Comparison of ENCODE assay signal across 9 mouse cellular contexts in the genomic region with DNA sequence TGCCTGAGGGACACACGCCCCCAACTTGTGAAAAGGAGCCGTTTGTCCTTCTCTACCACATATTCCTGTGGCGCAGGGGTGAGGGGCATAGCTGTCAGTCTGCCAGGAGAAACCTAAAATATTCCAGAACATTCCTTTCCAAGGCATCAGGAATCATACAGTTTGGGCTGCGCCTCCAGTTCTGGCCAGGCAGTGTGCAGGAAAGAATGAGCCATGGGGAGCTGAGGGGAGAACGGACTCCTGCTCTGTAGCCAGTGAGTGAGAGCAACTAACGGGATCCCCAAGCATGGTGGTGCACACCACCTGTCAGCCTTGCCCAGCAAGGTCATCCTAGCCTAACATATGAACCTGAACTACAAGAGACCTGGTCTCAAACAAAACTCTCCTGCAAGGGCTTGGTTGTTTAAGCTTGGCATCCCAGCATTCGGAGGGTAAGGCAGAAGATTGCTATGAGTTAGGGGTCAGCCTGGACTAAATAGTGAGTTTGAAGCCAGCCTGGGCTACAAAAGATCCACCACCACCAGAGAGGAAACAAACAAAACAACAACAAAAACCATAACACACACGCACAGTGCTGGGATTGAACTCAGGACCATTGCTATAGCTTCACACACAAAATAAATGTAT. TPM values are rescaled to one million over a fixed set of nuclear protein-coding genes. Genes with fewer than 3 reads are reported as not detected.
A peak's percentile ranks its signal among the peaks of the same experiment; 100 is the strongest.
DNase-seq lines count a peak whose midpoint lies in the region; ATAC-seq and TF ChIP-seq lines count a peak whose summit lies in the region.
"Had no signal": no experiment of that assay in that cellular context is flagged by ENCODE, and none has a peak within 500 bp of the region (broad histone marks: within the 10 kb centered on the region; RNA-seq: fewer than 3 reads in every experiment).

No protein-coding gene starts in this region.

- no peaks in the 10 kb centered on the region for H3K27me3 ChIP-seq in kidney, adult 2 months (replicated peaks; ENCODE audit: control insufficient read depth, insufficient read depth, low read length)
- H3K27me3 ChIP-seq in forebrain, embryonic 11.5 days (ENCODE audit: control insufficient read depth, insufficient read depth, low read length), result no peaks in the 10 kb centered on the region
- no peaks in the 10 kb centered on the region for H3K27me3 ChIP-seq in neural tube, embryonic 15.5 days (replicated peaks)
- H3K27me3 ChIP-seq: embryonic facial prominence, embryonic 12.5 days had no signal

- WGBS in kidney, adult 2 months, result 48% methylated on average over 8 of the region's 8 CpGs
- WGBS in forebrain, embryonic 11.5 days, result 75% methylated on average over 8 of the region's 8 CpGs
- WGBS in neural tube, embryonic 15.5 days, result 71% methylated on average over 8 of the region's 8 CpGs

- H3K4me1 ChIP-seq in kidney, adult 2 months (ENCODE audit: control insufficient read depth, insufficient read depth, low read length), result 0 out of 2 replicates have a peak, but pooled peaks cover 4% of the 10 kb centered on the region
- H3K4me1 ChIP-seq in brown adipose tissue, adult 24 weeks (ENCODE audit: control insufficient read depth, insufficient read depth, insufficient read length, low read length), result peaks cover 21% of the 10 kb centered on the region
- no peaks in the 10 kb centered on the region for H3K4me1 ChIP-seq in forebrain, embryonic 11.5 days (replicated peaks; ENCODE audit: control insufficient read depth, insufficient read depth, low read length)
- no peaks in the 10 kb centered on the region for H3K4me1 ChIP-seq in neural tube, embryonic 15.5 days
- H3K4me1 ChIP-seq: embryonic facial prominence, embryonic 12.5 days had no signal

- TF ChIP-seq CTCF in kidney, adult 2 months (conservative IDR thresholded peaks at IDR 0.05; ENCODE audit: insufficient read depth, insufficient read length, low read depth, low read length), result no peak

- no peak overlapping the region for H3K4me2 ChIP-seq in forebrain, embryonic 11.5 days (ENCODE audit: low read depth, low read length, severe bottlenecking)
- no peak overlapping the region for H3K4me2 ChIP-seq in neural tube, embryonic 15.5 days
- H3K4me2 ChIP-seq: embryonic facial prominence, embryonic 12.5 days had no signal

- TF ChIP-seq POLR2A in kidney, adult 2 months (IDR thresholded peaks at IDR 0.05; ENCODE audit: low read depth, low read length), result no peak

- ATAC-seq in forebrain, embryonic 11.5 days (replicated peaks; ENCODE audit: low FRiP score), result no peak
- ATAC-seq in neural tube, embryonic 15.5 days (ENCODE audit: low FRiP score), result no peak

- H3K9ac ChIP-seq in forebrain, embryonic 11.5 days (ENCODE audit: low read length), result no peak overlapping the region
- no peak overlapping the region for H3K9ac ChIP-seq in neural tube, embryonic 15.5 days (replicated peaks)
- H3K9ac ChIP-seq: embryonic facial prominence, embryonic 12.5 days had no signal

- no peak for DNase-seq in kidney, adult 2 months
- DNase-seq in kidney, adult 8-10 months, result no peak
- DNase-seq in 3T3-L1 (ENCODE audit: low read depth, low spot score), result peak; percentile 86
- DNase-seq in heart, postnatal 36 days, result peak; percentile 50 to 55
- no peak for DNase-seq in forebrain, embryonic 11.5 days (ENCODE audit: low spot score)
- DNase-seq in cerebellum, postnatal 4 days (ENCODE audit: low spot score in 2 of 2), result no peak

- H3K27ac ChIP-seq in kidney, adult 2 months (ENCODE audit: insufficient read depth, low read depth, low read length), result peak overlapping the region; percentile 91
- peak overlapping the region; percentile 93 for H3K27ac ChIP-seq in brown adipose tissue, adult 24 weeks (replicated peaks; ENCODE audit: low read depth, low read length)
- H3K27ac ChIP-seq in forebrain, embryonic 11.5 days (ENCODE audit: low read depth, low read length), result no peak overlapping the region
- H3K27ac ChIP-seq in neural tube, embryonic 15.5 days (replicated peaks), result no peak overlapping the region
- H3K27ac ChIP-seq: embryonic facial prominence, embryonic 12.5 days had no signal

- no peak overlapping the region for H3K4me3 ChIP-seq in kidney, adult 2 months (ENCODE audit: insufficient read depth, low read depth, low read length)
- H3K4me3 ChIP-seq in brown adipose tissue, adult 24 weeks (ENCODE audit: insufficient read depth, low read depth, low read length), result no peak overlapping the region
- H3K4me3 ChIP-seq in forebrain, embryonic 11.5 days (ENCODE audit: low read depth, low read length), result no peak overlapping the region
- H3K4me3 ChIP-seq in neural tube, embryonic 15.5 days (replicated peaks), result no peak overlapping the region
- H3K4me3 ChIP-seq: embryonic facial prominence, embryonic 12.5 days had no signal

- H3K36me3 ChIP-seq in kidney, adult 2 months (ENCODE audit: control insufficient read depth, insufficient read depth, low read length), result no peaks in the 10 kb centered on the region
- no peaks in the 10 kb centered on the region for H3K36me3 ChIP-seq in forebrain, embryonic 11.5 days (ENCODE audit: control insufficient read depth, insufficient read depth, low read length)
- H3K36me3 ChIP-seq in neural tube, embryonic 15.5 days, result no peaks in the 10 kb centered on the region
- H3K36me3 ChIP-seq: embryonic facial prominence, embryonic 12.5 days had no signal

- intact Hi-C loops in heart, postnatal 36 days (cut with DNase I), result loop anchor here (2.0 kb wide), 1 partner anchor 16 kb away; a partner anchor contains a TSS

- H3K9me3 ChIP-seq in forebrain, embryonic 11.5 days (ENCODE audit: control insufficient read depth, low read length), result no peaks in the 10 kb centered on the region
- H3K9me3 ChIP-seq in neural tube, embryonic 15.5 days (replicated peaks), result no peaks in the 10 kb centered on the region
- H3K9me3 ChIP-seq: embryonic facial prominence, embryonic 12.5 days had no signal

RNA-seq across cellular contexts. Expression of a gene that starts 2.0 kb away (rescaled TPM):
- 1.8 and 2.8 TPM in 2 replicates for polyA plus RNA-seq in kidney, adult 2 months (2012; rRNA removed)
- polyA plus RNA-seq in brown adipose tissue, adult 24 weeks (2012; ENCODE audit: insufficient read depth, insufficient read length, missing spikeins), result not detected in 2 replicates
- total RNA-seq in heart, postnatal 36 days (2021), result 10 to 100 TPM in 1 of 2 experiments, 1 to 10 TPM in 1; 6.9 to 10.2 TPM
- polyA plus RNA-seq in forebrain, embryonic 11.5 days (2014; fragmentation: Nextera tagmentation; extraction: Ambion mirVana), result 45.4 and 48.2 TPM in 2 replicates
- 10.9 and 13.0 TPM in 2 replicates for polyA plus RNA-seq in neural tube, embryonic 15.5 days (2015; fragmentation: Nextera tagmentation; extraction: Ambion mirVana)

RNA-seq across cellular contexts. Expression of a gene that starts 15.7 kb away (rescaled TPM):
- polyA plus RNA-seq in kidney, adult 2 months (2012; rRNA removed), result 20.9 and 22.2 TPM in 2 replicates
- 30.6 and 88.0 TPM in 2 replicates for polyA plus RNA-seq in brown adipose tissue, adult 24 weeks (2012; ENCODE audit: insufficient read depth, insufficient read length, missing spikeins)
- 10 to 100 TPM; 42.2 to 97.6 TPM for total RNA-seq in heart, postnatal 36 days (2021)
- 4.7 and 5.4 TPM in 2 replicates for polyA plus RNA-seq in forebrain, embryonic 11.5 days (2014; fragmentation: Nextera tagmentation; extraction: Ambion mirVana)
- 6.7 and 7.9 TPM in 2 replicates for polyA plus RNA-seq in neural tube, embryonic 15.5 days (2015; fragmentation: Nextera tagmentation; extraction: Ambion mirVana)

Comparison
In these comparisons a context has a peak if more than half of its experiments do, and no peak if none do; other contexts are left out.
1. DNase-seq: peak in 3T3-L1 (single experiment) and heart, postnatal 36 days (2 of 2); none in kidney, adult 2 months (single experiment), kidney, adult 8-10 months (0 of 2), forebrain, embryonic 11.5 days (single experiment) and cerebellum, postnatal 4 days (0 of 2).
2. H3K27ac ChIP-seq: peak in kidney, adult 2 months (single experiment) and brown adipose tissue, adult 24 weeks (single experiment); none in forebrain, embryonic 11.5 days (single experiment) and neural tube, embryonic 15.5 days (single experiment).